Mouse (Mus musculus): ENCODE data around the gene Krtap5-1.

DNA sequence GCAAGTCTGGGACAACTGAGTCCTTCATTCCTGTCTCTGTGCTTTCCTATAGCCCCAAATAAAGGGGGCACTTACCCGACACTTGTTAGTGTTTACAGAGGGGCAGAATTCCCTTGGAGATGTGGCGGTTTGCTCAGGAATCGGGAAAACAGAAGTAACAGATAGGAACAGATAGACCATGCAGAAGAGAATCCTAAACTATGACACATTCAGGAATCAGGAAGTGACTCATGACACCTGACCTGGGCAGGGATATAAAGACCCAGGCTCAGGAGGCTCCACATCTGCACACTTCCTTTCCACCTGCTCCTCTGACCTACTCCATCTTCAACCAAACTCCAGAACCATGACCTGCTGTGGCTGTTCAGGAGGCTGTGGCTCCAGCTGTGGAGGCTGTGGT is 6.3 kb upstream of the Krtap5-1 start, which contains the start of gene Krtap5-4:
- no peak for TF ChIP-seq POLR2A (IDR thresholded peaks at IDR 0.05; ENCODE audit: low read depth, low read length)
- no peak for TF ChIP-seq E2F4 (IDR thresholded peaks at IDR 0.05; ENCODE audit: insufficient replicate concordance, low read depth, low read length)
- TF ChIP-seq CTCF (conservative IDR thresholded peaks at IDR 0.05 in 1 of 2, IDR thresholded peaks at IDR 0.05 in 1 of 2; ENCODE audit: low read depth in 2 of 2, low read length in 2 of 2), result no peak

All from CH12.LX (cell line).